Mouse (Mus musculus): ENCODE data around the gene Mfng. TPM values are rescaled to one million over a fixed set of nuclear protein-coding genes. Genes with fewer than 3 reads are reported as not detected.
A peak's percentile ranks its signal among the peaks of the same experiment; 100 is the strongest.

Mfng gene
- total RNA-seq, 2 experiments from 2014 or later, result 14.0 to 14.6 TPM

GRCm38 (mm10) chr15:78763210-78763609 is 10.1 kb downstream of the Mfng start:
- intact Hi-C loops (cut with DNase I), result no loop called here
- DNase-seq, result no peak

GRCm38 (mm10) chr15:78761112-78761511 is 12.2 kb downstream of the Mfng start:
- intact Hi-C loops (cut with DNase I), result no loop called here

GRCm38 (mm10) chr15:78758132-78758531 is 15.1 kb downstream of the Mfng start:
- intact Hi-C loops (cut with DNase I), result no loop called here
- DNase-seq, result no peak

More at GRCm38 (mm10) chr15:78761112-78761511, 12.2 kb downstream of the Mfng start:
- no peak for DNase-seq

GRCm38 (mm10) chr15:78755966-78756725 is 17.1 kb downstream of the Mfng start:
- intact Hi-C loops (cut with DNase I), result no loop called here
- no peak for DNase-seq

GRCm38 (mm10) chr15:78755226-78755625 is 18.0 kb downstream of the Mfng start:
- no peak for DNase-seq
- intact Hi-C loops (cut with DNase I), result no loop called here

- intact Hi-C loops (cut with DNase I), result no loop called here
- no peak for DNase-seq
Observed at GRCm38 (mm10) chr15:78754144-78754543, 19.1 kb downstream of the Mfng start.

- intact Hi-C loops (cut with DNase I), result no loop called here
- DNase-seq, result no peak
Observed at GRCm38 (mm10) chr15:78752991-78753390, 20.3 kb downstream of the Mfng start.

- DNase-seq, result no peak
- intact Hi-C loops (cut with DNase I), result no loop called here
Observed at GRCm38 (mm10) chr15:78750608-78751350, 22.5 kb downstream of the Mfng start.

- intact Hi-C loops (cut with DNase I), result no loop called here
- peak in 1 of 2 experiments; percentile 46 for DNase-seq
Observed at GRCm38 (mm10) chr15:78749855-78750254, 23.4 kb downstream of the Mfng start.

GRCm38 (mm10) chr15:78744206-78744605 is 29.1 kb downstream of the Mfng start:
- peak; percentile 80 to 87 for DNase-seq
- intact Hi-C loops (cut with DNase I), result loop anchor here (1.0 kb wide), 2 partner anchors 121 to 157 kb away; no protein-coding TSS in a partner anchor

- intact Hi-C loops (cut with DNase I), result no loop called here
- no peak for DNase-seq
Observed at GRCm38 (mm10) chr15:78742831-78743230, 30.4 kb downstream of the Mfng start.

GRCm38 (mm10) chr15:78740662-78741061 is 32.6 kb downstream of the Mfng start:
- intact Hi-C loops (cut with DNase I), result no loop called here
- DNase-seq, result no peak

- DNase-seq, result no peak
- intact Hi-C loops (cut with DNase I), result no loop called here
Observed at GRCm38 (mm10) chr15:78737146-78737545, 36.1 kb downstream of the Mfng start.

GRCm38 (mm10) chr15:78736681-78737100 is 36.6 kb downstream of the Mfng start:
- DNase-seq, result no peak
- intact Hi-C loops (cut with DNase I), result no loop called here

- intact Hi-C loops (cut with DNase I), result no loop called here
- DNase-seq, result no peak
Observed at GRCm38 (mm10) chr15:78736181-78736579, 37.1 kb downstream of the Mfng start.

GRCm38 (mm10) chr15:78735431-78736180 is 37.7 kb downstream of the Mfng start:
- intact Hi-C loops (cut with DNase I), result no loop called here

GRCm38 (mm10) chr15:78731830-78732229 is 41.4 kb downstream of the Mfng start:
- DNase-seq, result no peak
- intact Hi-C loops (cut with DNase I), result no loop called here

More at GRCm38 (mm10) chr15:78735431-78736180, 37.7 kb downstream of the Mfng start:
- no peak for DNase-seq

GRCm38 (mm10) chr15:78730315-78731049 is 42.8 kb downstream of the Mfng start:
- DNase-seq, result no peak
- intact Hi-C loops (cut with DNase I), result no loop called here

GRCm38 (mm10) chr15:78726697-78727096 is 46.6 kb downstream of the Mfng start:
- intact Hi-C loops (cut with DNase I), result no loop called here
- DNase-seq, result no peak

GRCm38 (mm10) chr15:78720532-78720931 is 52.7 kb downstream of the Mfng start:
- intact Hi-C loops (cut with DNase I), result loop anchor here (1.0 to 2.0 kb wide), 2 partner anchors 42 to 97 kb away; no protein-coding TSS in a partner anchor
- DNase-seq, result peak; percentile 43 to 47

Measured in heart, postnatal 14 days (tissue).